Mouse (Mus musculus) heart, embryonic 13.5 days (tissue): Measurements from ENCODE around the gene Gse1. TPM values are rescaled to one million over a fixed set of nuclear protein-coding genes. Genes with fewer than 3 reads are reported as not detected.
A peak's percentile ranks its signal among the peaks of the same experiment; 100 is the strongest.

Experiments
- ATAC-seq: fragments of 200-750 bp; cut with Nextera tagmentation; 2 replicates; pipeline ENCODE4 v1.8.0; 2017; ENCODE audit warnings: moderate TSS enrichment; ENCODE audit not compliant: insufficient number of reproducible peaks, low FRiP score, low TSS enrichment; ENCODE audit errors: extremely low read depth
- H3K27ac ChIP-seq: fragments of 300-500 bp; sonication (generic); replicated peaks from 2 replicates; pipeline ENCODE4 v1.5.1; 2015; ENCODE audit warnings: moderate library complexity, mild to moderate bottlenecking, inconsistent platforms
- H3K27me3 ChIP-seq: fragments of 300-500 bp; sonication (generic); replicated peaks from 2 replicates; pipeline ENCODE4 v1.6.1; 2015; ENCODE audit warnings: mild to moderate bottlenecking, inconsistent platforms
- H3K36me3 ChIP-seq: fragments of 300-500 bp; sonication (generic); 2 replicates; pipeline ENCODE4 v1.6.1; 2015; ENCODE audit warnings: mild to moderate bottlenecking, inconsistent platforms
- H3K4me1 ChIP-seq: fragments of 300-500 bp; sonication (generic); 2 replicates; pipeline ENCODE4 v1.6.1; 2015; ENCODE audit warnings: inconsistent platforms
- H3K4me2 ChIP-seq: fragments of 300-500 bp; sonication (generic); 2 replicates; pipeline ENCODE4 v1.6.1; 2015; ENCODE audit warnings: inconsistent platforms, mild to moderate bottlenecking, moderate library complexity
- H3K4me3 ChIP-seq: fragments of 300-500 bp; sonication (generic); 2 replicates; pipeline ENCODE4 v1.5.1; 2015; ENCODE audit warnings: moderate library complexity, mild to moderate bottlenecking, inconsistent platforms
- H3K9ac ChIP-seq: fragments of 300-500 bp; sonication (generic); 2 replicates; pipeline ENCODE4 v1.6.1; 2015; ENCODE audit warnings: inconsistent platforms, mild to moderate bottlenecking, moderate library complexity
- H3K9me3 ChIP-seq: fragments of 300-500 bp; sonication (generic); 2 replicates; pipeline ENCODE4 v1.6.1; 2016; ENCODE audit warnings: inconsistent platforms
- WGBS: fragments of 180-500 bp; shearing (Covaris S2); methylation state at CpG from one replicate; pipeline ENCODE4 v1.1.7; 2015; ENCODE audit warnings: mixed read lengths; 5-methylcytosine and 5-hydroxymethylcytosine counted together
- polyA plus RNA-seq: library from polyadenylated mRNA; unstranded; fragments of >200 nt; fragmentation: Nextera tagmentation; extraction: Ambion mirVana; gene quantifications from 2 replicates; pipeline ENCODE4 v1.2.1, GENCODE M21; 2015

The Gse1 gene
- polyA plus RNA-seq, 1 experiment from 2014 or later = 8.5 TPM

- Histone ChIP-seq H3K4me3 (no peak overlapping the region), H3K36me3 (no peaks in the 10 kb centered on the region), H3K9me3 (no peaks in the 10 kb centered on the region), H3K27ac (peak overlapping the region; percentile 93), H3K27me3 (no peaks in the 10 kb centered on the region), H3K9ac (peak overlapping the region; percentile 77), H3K4me1 (peaks cover 95% of the 10 kb centered on the region), H3K4me2 (peak overlapping the region; percentile 67)
- 41% methylated on average over 23 of the region's 23 CpGs for WGBS
- ATAC-seq = no peak
These were observed 277.5 kb downstream of the Gse1 start for GRCm38 (mm10) chr8:120505619-120506310.

GRCm38 (mm10) chr8:120506562-120506961 is 278.3 kb downstream of the Gse1 start:
- Histone ChIP-seq H3K4me3 (no peak overlapping the region), H3K4me1 (peaks cover 95% of the 10 kb centered on the region), H3K27ac (no peak overlapping the region), H3K27me3 (no peaks in the 10 kb centered on the region), H3K36me3 (no peaks in the 10 kb centered on the region), H3K4me2 (no peak overlapping the region), H3K9ac (peak overlapping the region; percentile 77), H3K9me3 (no peaks in the 10 kb centered on the region)
- no peak for ATAC-seq
- WGBS = 58% methylated on average over 2 of the region's 2 CpGs

- Histone ChIP-seq H3K4me2 (no peak overlapping the region), H3K4me3 (no peak overlapping the region), H3K27ac (no peak overlapping the region), H3K9ac (peak overlapping the region; percentile 28; the same call in 1 of the 2 replicates), H3K27me3 (no peaks in the 10 kb centered on the region), H3K36me3 (no peaks in the 10 kb centered on the region), H3K9me3 (no peaks in the 10 kb centered on the region), H3K4me1 (peaks cover 97% of the 10 kb centered on the region)
- ATAC-seq = no peak
- 86% methylated on average over 9 of the region's 9 CpGs for WGBS
These were observed 279.0 kb downstream of the Gse1 start for GRCm38 (mm10) chr8:120507290-120507689.

- ATAC-seq = peak; percentile 59
- 5% methylated on average over 21 of the region's 21 CpGs for WGBS
- H3K4me2 ChIP-seq = peak overlapping the region; percentile 64
- H3K27ac ChIP-seq = peak overlapping the region; percentile 78
- H3K4me3 ChIP-seq = peak overlapping the region; percentile 37
- peaks cover 97% of the 10 kb centered on the region for H3K4me1 ChIP-seq
- H3K9me3 ChIP-seq = no peaks in the 10 kb centered on the region
- H3K27me3 ChIP-seq = no peaks in the 10 kb centered on the region
- H3K36me3 ChIP-seq = no peaks in the 10 kb centered on the region
- peak overlapping the region; percentile 70 for H3K9ac ChIP-seq
These were observed 281.1 kb downstream of the Gse1 start for GRCm38 (mm10) chr8:120509136-120510034.

- WGBS = 11% methylated on average over 5 of the region's 6 CpGs
- Histone ChIP-seq H3K36me3 (no peaks in the 10 kb centered on the region), H3K9me3 (no peaks in the 10 kb centered on the region), H3K27me3 (no peaks in the 10 kb centered on the region), H3K4me2 (peak overlapping the region; percentile 64), H3K27ac (peak overlapping the region; percentile 78), H3K9ac (peak overlapping the region; percentile 70), H3K4me3 (no peak overlapping the region), H3K4me1 (peaks cover 96% of the 10 kb centered on the region)
- no peak for ATAC-seq
These were observed 281.8 kb downstream of the Gse1 start for GRCm38 (mm10) chr8:120510035-120510416.

GRCm38 (mm10) chr8:120510863-120511457 is 282.7 kb downstream of the Gse1 start:
- Histone ChIP-seq H3K27me3 (no peaks in the 10 kb centered on the region), H3K4me3 (no peak overlapping the region), H3K9ac (peak overlapping the region; percentile 65), H3K9me3 (no peaks in the 10 kb centered on the region), H3K4me2 (peak overlapping the region; percentile 29), H3K27ac (peak overlapping the region; percentile 78), H3K4me1 (peaks cover 96% of the 10 kb centered on the region), H3K36me3 (no peaks in the 10 kb centered on the region)
- WGBS = 17% methylated on average over 5 of the region's 5 CpGs
- no peak for ATAC-seq

- Histone ChIP-seq H3K4me1 (peaks cover 96% of the 10 kb centered on the region), H3K27ac (peak overlapping the region; percentile 78), H3K9me3 (no peaks in the 10 kb centered on the region), H3K9ac (peak overlapping the region; percentile 65), H3K4me2 (no peak overlapping the region), H3K36me3 (no peaks in the 10 kb centered on the region), H3K4me3 (no peak overlapping the region), H3K27me3 (no peaks in the 10 kb centered on the region)
- 31% methylated on average over 8 of the region's 8 CpGs for WGBS
- no peak for ATAC-seq
These were observed 283.5 kb downstream of the Gse1 start for GRCm38 (mm10) chr8:120511737-120512136.

GRCm38 (mm10) chr8:120512326-120512725 is 284.1 kb downstream of the Gse1 start:
- Histone ChIP-seq H3K27me3 (no peaks in the 10 kb centered on the region), H3K36me3 (no peaks in the 10 kb centered on the region), H3K9me3 (no peaks in the 10 kb centered on the region), H3K4me1 (peaks cover 99% of the 10 kb centered on the region), H3K4me2 (no peak overlapping the region), H3K9ac (peak overlapping the region; percentile 65; the same call in 1 of the 2 replicates), H3K4me3 (no peak overlapping the region), H3K27ac (peak overlapping the region; percentile 78; the same call in 1 of the 2 replicates)
- ATAC-seq = no peak
- 53% methylated on average over 11 of the region's 11 CpGs for WGBS

GRCm38 (mm10) chr8:120513145-120513544 is 284.9 kb downstream of the Gse1 start:
- H3K9ac ChIP-seq = peak overlapping the region; percentile 60
- no peak for ATAC-seq
- 55% methylated on average over 6 of the region's 6 CpGs for WGBS

GRCm38 (mm10) chr8:120513638-120514461 is 285.6 kb downstream of the Gse1 start:
- 0 out of 2 replicates have a peak overlapping the region, but pooled peaks have one; percentile 8 for H3K27ac ChIP-seq
- ATAC-seq = no peak
- H3K9ac ChIP-seq = peak overlapping the region; percentile 60
- no peaks in the 10 kb centered on the region for H3K36me3 ChIP-seq
- no peaks in the 10 kb centered on the region for H3K27me3 ChIP-seq
- peak overlapping the region; percentile 24 for H3K4me2 ChIP-seq
- no peaks in the 10 kb centered on the region for H3K9me3 ChIP-seq
- no peak overlapping the region for H3K4me3 ChIP-seq
- peaks cover 99% of the 10 kb centered on the region for H3K4me1 ChIP-seq
- WGBS = 41% methylated on average over 26 of the region's 26 CpGs

More at GRCm38 (mm10) chr8:120513145-120513544, 284.9 kb downstream of the Gse1 start:
- Histone ChIP-seq H3K4me2 (no peak overlapping the region), H3K27ac (0 out of 2 replicates have a peak overlapping the region, but pooled peaks have one; percentile 8), H3K4me1 (peaks cover 99% of the 10 kb centered on the region), H3K27me3 (no peaks in the 10 kb centered on the region), H3K4me3 (no peak overlapping the region), H3K36me3 (no peaks in the 10 kb centered on the region), H3K9me3 (no peaks in the 10 kb centered on the region)
